Mouse (Mus musculus) brain, adult 2 months (tissue): ENCODE measurements around the gene Vps41.

Source experiments
- DNase-seq: peaks from one replicate; pipeline ENCODE4 v3.0.0; 2011; ENCODE audit warnings: low read depth, low spot score

Gene Vps41

DNA sequence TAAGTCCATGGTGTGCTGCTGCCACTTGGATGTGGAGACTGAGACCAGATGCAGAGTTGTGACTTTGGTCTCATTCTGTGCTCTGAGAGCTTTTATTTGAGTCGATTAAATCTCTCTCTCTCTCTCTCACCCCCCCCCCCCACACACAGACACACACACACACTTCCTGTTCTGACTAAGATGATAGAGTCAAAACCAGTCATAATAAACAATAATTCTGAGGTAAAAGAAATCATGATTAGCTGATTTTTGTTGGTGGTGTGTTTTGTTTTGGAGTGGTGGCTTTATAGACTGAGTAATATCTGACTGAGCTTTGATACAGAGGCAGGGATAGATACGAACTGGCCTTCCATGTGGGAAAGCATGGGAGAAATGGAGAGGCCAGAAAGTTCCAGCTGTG lies 74.6 kb downstream of the Vps41 start:
- no peak for DNase-seq

DNA sequence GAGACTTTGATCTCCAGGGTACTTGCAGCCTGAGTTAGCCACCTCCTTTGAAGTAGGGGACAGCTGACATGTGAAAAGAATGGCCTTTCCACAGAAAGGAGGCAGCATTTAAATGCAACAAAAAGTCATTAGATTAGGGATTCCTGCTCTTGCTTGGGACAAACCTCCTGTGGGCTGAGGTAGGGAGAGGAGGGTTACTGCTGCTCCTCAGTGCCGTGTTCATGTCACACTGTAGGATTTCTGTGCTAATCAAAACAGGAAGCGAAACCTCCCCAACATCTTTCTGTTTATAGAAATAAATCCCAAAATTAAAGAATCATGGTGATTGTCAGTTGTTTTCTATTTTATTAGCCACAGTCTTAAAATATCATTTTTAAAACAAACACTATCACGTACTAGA lies 77.4 kb downstream of the Vps41 start:
- DNase-seq, result no peak

DNA sequence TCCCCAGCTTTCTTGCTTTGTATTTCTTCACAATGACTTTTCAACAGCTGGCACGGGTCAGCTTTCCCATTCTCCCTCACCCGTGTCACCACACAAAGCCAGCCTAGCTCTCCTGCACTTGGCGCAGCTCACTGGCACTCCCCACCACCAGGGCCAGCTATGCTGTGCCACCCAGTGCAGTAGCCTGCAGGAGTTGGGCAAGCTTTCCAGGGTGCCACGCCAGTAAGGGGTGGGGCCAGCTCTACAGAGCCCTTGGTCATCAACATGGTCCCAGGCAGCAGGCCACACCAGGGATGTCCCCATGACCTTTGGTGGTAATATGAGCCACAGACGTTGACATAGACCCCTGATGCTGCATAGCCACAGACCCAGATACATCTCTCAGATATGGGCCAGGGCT lies 80.5 kb downstream of the Vps41 start:
- DNase-seq, result peak; percentile 13

DNA sequence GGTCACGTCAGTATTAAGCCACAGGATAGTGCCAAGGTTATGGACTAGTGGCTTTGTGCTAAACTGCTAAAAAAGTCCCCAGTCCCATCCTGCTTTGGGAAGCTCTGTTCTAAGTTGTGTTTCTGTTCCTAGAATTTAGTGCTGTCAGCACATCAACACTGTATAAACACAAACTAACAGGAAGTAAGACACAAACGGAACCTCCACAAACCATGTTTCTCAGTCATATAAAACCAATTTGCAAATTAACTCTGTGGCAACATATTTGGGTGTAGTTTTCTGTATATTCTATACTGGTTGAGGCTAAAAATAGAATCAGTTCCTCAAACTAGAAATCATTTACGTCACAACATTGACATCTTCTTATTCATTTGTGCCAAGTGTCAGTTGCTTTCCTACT lies 83.3 kb downstream of the Vps41 start:
- DNase-seq, result no peak

DNA sequence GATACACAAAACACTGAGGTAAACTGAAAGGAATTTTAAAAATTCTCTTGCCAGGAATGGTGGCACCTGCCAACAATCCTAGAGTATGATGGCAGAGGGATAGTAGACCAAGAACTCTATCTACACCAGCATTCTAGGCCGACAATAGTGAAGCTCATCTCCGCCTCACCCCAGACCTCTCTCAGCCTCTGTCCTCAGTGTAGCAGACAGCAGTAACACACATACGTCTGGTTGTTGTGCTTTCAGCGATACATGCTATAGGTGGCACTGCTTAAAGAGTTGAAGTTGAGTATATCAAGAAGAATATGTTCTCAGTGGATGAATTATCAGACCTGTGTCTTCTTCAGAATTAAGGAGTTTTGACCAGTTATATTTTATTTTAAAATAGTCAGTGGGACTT lies 92.4 kb downstream of the Vps41 start:
- no peak for DNase-seq

DNA sequence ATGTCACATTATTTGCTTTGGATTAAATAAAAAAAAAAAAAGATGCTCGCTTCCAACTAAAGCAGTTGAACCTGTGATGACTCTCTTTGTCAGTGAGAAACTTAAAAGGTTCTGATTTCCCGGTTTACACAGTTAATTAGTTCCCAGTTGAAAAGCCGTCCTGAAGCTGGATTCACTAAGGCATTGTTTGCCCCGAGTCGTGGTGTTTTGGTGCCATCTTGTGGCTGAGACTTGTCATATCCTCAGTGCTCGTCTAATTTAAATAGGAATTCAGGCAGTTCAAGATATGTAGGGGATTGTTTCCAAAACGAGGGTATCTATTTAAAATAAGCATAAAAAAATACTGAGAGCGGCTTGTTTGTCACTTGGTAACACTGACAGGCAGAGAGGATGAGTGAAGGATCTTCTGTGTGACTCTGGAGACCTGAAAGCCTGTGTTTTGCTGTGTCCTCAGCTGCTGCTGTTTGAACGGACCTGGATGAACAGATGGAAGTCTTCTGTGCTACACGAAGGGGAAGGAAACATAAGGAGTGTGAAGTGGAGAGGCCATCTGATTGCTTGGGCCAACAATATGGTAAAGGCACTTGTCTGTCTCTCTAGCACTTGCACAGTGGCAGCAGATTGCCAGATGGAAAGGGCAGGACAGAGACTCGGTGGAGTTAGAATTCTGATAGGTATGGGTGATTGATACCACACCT lies 93.0 kb downstream of the Vps41 start:
- DNase-seq, result peak; percentile 88

DNA sequence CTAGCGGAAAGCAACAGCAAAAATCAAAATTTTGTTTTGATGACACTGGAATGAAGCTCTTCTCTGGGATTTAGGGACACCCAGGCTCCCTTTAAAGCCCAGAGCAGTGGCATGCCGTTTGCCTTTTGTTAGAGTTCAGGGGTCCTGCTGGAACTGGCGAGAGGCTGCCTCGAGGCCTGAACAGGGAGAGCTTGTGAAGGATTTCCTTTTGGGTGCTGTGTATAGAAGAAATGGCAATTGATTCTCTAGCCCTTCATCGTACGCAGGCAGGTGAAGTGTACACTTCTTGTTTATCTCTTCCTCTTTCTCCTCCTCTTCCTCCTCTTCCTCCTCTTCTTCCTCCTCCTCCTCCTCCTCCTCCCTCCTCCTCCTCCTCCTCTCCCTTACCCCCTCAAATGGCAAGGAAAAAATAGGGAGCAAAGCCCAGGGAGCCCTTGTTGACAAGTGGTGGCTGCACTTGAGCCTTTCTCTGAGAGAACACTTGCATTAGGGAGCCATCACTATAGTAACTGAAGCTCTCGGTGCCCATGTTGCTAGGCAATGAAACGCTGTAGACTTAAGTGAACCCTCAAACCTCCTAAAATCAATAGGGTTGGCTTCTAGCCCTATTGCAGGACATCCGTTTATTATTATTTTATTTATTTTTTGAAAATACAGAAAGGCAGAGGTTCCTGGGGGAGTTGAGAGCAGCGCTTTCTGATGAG lies 107.5 kb downstream of the Vps41 start:
- DNase-seq, result peak; percentile 64

DNA sequence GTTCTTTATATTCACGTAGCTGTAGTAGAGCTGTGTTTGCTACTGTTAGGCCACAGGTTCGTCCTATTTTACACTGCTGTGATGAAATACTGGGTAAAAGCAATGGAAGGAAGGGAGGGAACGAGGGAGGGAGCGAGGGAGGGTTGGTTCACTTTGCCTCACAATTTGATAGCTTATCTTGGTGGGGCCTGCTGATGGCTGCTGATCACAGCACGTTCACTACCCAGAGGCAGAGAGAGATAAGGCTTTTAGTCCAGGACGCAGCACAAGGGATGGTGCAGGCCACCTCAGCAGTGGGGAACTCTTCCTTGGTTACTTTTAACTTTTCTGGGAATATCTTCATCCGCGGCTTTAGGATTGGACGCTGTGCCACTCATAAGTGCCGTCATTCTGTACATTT lies 109.9 kb downstream of the Vps41 start:
- no peak for DNase-seq

DNA sequence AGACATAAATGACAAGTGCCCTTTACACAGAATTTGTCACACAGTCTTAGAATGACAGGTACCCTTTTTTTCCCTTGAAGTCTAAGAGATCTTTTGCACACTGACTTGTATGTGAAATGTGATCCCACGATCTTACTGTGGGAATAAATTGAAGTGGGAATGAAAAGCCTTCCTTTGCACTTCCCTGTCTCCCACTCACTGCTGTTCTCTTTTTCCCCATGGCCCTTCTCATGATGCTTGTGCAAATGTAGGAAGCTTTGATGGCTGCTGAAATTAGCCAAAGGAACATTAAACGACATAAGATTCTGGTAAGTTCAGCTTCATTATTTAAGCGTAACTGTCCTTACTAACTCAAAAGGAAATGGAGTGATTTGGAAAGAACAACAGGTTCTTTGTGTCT lies 113.4 kb downstream of the Vps41 start:
- peak; percentile 54 for DNase-seq

DNA sequence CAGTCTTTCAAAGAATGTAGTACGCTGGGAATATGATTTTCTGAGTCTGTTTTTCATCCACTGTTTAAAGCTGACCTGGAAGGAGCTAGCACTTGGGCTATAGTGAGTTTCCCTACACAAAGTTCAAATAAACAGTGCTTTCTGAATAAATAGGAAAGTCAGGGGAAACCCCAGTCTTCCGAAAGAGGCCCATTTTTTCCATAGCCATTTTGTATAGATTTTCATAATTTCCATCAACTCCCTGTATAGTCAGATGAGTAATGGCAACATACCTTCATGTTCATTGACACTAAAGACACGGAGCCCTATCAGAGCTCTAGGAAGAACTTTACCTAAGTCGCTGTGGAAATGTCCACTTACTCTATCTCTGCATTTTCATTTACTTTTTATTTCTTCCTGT lies 122.1 kb downstream of the Vps41 start:
- no peak for DNase-seq

DNA sequence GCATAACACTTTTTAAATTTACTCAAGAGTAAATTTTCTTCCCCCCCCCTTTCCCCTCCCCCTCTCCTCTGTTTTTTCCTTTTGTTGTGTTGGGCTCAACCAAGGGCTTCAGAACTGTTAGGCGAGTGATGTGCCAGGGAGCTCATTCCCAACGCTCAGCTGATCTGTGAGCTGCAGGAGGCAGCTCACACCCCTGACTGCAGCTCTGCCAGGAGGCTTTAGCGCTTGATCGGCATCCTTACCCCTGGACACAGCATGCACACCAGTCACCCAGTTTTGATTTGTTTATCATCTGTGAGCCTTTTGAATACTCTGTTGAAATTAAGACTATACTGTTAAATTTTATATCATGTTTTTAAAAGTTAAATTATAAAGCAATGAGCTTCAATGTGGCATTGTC lies 123.3 kb downstream of the Vps41 start:
- no peak for DNase-seq

DNA sequence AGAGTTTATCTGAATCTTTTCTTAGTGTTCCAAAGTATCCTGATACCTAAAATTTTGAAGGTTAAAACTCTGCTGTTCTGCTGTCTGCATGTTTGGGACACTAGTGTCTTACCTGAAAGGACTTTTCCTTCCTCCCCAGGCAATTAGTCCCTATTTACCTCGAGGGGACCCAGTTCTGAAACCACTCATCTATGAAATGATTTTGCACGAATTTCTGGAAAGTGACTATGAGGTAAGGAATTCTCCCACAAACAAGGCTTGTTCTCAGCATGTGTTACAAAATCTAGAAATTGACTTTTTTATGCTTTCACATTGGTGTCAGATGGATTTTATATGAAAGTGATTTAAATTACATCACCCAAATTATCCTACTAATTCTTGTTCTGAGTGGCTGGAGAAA lies 123.9 kb downstream of the Vps41 start:
- no peak for DNase-seq

DNA sequence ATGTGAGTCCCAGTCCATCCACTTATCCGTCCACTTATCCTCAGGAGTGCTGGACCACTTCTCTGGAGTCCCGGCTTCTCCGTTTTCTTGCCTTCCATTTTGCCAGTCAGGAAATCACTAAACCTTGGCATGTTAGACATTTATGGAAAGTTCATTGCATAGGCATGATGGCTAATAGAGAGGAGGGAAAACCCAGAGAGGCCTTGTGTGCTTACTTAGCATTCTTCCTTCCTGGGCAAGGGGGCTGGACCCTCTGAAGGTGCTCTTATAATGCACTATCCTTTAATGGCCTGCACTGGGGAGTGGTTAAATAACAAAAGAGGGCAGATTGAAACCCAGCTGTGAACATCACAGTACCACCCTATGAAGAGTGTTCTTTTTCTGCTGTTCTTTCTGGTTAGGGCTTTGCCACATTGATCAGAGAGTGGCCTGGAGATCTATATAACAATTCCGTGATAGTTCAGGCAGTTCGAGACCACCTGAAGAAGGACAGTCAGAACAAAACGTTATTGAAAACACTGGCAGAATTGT lies 124.7 kb downstream of the Vps41 start:
- no peak for DNase-seq

DNA sequence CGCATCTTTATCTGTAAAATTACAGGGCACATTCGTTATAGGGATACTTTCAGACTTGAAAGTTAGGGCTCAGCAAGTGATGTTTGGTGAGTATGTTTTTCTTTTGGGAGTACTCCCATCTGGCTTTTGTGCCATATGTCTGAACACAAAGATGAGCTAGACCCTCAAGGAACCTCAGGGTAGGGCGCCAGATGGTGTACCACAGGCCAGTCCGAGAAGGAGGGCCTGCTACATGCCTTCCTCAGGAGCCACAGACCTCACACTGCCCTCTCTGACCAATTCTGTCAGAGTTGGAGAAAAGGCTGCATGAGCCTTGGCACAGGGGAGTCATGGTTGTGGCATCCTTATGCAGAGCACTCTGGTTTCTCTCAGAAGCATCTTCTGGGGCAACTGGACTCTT lies 125.5 kb downstream of the Vps41 start:
- DNase-seq, result no peak

DNA sequence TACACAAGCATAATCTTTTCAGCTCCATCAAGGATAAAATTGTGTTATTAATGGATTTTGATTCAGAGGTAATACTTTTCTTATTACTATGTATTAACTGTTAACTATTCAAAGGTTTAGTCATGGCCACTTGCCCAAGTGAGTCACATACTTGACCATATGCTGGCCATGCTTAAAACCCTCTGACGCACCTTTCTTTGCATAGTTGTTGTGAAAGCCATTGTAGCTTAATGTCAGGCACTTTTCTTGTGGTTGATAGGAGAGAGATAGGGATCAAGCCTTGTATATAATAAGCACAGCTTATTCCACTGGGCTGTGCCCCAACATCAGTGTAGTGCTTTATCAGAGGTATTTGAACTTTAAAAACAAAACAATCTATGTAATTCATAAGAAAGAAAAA lies 126.5 kb downstream of the Vps41 start:
- DNase-seq, result no peak

DNA sequence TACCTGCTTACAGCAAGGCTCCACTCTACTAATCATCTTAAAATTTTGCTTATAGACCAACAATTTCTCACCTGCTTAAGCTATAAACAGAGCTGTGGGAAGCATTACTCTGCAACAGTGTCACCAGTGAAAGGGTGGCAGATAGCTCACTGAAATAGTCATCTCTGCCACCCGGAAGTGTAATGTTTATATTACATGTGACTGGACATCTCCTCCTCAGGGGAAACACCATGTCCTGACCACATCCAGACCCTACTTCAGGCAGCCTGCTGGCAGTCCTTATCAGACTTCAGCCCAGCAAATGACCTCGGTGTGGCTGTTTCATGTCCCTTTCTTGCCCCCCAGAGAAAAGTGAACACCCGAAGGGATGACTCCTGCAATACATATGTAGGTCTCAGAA lies 130.3 kb downstream of the Vps41 start:
- no peak for DNase-seq

DNA sequence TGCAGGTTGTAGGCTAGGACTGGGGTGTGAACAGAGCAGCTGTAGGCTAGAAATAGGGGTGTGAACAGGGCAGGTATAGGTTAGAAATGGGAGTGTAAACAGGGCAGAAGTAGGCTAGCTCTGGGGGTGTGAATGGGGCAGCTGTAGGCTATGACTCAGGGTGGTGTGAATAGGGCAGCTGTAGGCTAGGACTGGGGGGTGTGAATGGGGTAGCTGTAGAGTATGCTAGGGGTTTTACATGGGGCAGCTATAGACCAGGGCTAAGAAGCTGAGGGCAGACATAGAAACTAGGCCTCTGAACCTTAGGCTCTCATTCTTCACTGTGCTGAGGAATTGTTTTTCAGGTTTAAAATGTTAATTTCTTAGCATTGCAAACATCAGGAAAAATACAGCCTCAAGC lies 132.5 kb downstream of the Vps41 start:
- no peak for DNase-seq

DNA sequence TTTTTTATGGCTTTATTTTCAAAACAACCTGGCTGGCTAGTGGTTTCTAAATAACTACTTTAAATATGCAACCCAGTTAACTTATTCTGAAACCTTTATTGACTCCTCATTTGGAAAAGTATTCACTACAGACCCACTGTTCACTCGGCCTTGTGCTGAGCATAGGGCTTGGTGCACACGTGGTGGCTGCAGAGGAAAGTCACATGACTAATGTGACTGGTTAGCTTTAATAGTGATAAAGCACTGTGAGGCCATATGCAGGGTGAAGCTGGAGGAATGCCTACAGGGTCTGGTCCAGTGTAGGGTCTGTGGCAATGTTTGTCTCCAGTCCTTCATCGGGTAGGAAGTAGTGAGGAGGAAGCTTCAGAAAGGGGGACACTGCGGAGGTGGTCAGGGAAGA lies 134.1 kb downstream of the Vps41 start:
- no peak for DNase-seq

DNA sequence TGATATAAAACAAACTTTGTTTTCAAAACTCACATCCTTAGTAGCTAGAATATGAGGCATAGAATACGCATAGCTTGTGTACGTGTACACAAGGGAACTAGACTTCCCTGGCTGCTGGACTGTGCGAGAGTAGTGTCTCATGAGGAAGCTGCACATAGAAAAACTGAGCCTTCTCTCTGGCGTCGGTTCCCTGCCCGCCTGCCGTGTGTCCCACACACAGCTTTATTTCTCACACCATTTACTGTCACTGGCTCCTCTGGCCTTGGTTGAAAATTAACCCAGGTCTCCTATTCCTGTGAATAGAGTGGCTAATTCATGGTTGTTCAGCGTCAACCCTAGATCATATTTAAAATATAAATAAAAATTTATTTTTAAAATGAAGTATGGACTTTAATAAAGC lies 135.6 kb downstream of the Vps41 start:
- no peak for DNase-seq

DNA sequence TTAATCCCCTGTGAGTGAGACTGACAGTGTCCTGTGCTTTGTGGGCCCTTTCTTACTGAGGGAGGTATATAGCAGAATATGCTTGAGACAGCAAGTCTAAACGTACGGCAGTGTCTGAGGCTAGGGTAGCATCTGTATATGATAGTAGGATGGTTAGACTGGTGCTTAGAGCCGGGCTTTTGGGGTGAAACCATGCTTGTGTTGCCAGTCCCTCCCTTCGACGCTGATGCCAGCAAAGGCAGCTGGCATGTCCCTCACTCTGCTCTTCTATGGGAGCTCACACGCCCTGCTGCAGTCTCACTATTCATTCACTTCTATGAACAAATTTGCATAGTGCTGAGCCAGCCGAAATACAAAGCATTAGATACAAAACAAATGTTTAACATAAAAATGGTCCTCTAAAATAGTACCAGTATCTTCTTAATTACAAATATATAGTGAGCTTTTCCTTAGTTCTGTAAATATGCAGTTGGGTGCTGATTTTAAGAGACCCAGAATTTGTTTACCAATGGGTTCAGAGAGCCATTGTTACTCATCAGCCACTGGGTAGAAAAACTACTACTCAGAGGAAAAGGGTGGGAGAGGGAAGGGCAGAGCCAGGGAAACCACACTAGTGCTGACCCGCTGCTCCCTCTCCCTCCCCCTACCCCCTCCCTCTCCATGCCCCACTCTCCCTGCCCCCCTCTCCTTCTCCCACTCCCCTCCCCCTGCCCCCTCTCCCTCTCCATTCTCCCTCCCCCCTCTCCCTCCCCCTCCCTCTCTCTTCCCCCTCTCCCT lies 139.1 kb downstream of the Vps41 start:
- DNase-seq, result peak; percentile 78

DNA sequence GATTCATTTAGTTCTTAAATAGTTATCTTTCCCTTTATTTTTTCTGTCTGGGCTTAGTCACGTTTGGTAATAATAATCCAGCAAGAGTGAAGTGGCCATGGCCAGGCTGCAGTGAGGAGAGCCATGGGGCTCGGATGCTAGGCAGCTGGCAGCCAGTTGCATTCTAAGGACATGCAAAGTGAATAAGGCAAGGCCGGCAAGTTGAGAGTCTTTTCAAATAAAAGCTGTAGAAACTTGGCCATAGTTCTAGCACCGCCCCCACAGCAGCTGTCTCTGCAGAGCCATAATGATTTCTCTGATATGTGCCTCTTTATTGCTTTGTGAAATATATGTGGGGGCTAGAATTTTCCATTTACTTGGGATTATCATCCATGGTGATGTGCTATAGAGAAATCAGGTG lies 141.1 kb downstream of the Vps41 start:
- DNase-seq, result peak; percentile 80

DNA sequence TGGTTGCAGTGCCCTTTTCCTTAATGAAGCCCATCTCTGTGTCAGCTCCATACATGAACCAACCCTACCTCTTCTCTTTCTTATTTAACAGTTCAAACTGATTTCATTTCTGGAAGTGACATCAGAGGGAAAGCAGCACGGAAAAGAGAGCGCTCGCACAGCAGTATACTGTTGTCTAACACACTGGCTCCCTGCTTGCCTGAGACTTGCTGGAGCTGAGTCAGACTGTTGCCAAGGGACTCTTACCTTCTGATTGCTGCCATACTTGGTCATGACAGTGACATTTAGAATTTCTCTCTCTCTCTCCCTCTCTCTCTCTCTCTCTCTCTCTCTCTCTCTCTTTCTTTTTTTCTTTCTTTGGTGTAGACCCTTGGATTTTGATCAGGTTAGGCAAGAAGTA lies 142.3 kb downstream of the Vps41 start:
- DNase-seq, result peak; percentile 60
